Mouse (Mus musculus): ENCODE results near the gene Cep63. TPM values are rescaled to one million over a fixed set of nuclear protein-coding genes. Genes with fewer than 3 reads are reported as not detected.

Cep63 gene
- polyA plus RNA-seq, 1 experiment = 24.3 TPM

GRCm38 (mm10) chr9:102647010-102647409, 20.7 kb upstream of the Cep63 start:
- Histone ChIP-seq H3K4me1 (ENCODE audit: control insufficient read depth, insufficient read depth, low read length) (no peaks in the 10 kb centered on the region), H3K27ac (ENCODE audit: insufficient read depth, low read depth, low read length) (no peak overlapping the region), H3K4me3 (ENCODE audit: insufficient read depth, low read length) (no peak overlapping the region)
- TF ChIP-seq POLR2A (IDR thresholded peaks at IDR 0.05; ENCODE audit: borderline replicate concordance, low read depth, low read length) = no peak
- no peak for TF ChIP-seq CTCF (IDR thresholded peaks at IDR 0.05; ENCODE audit: low read depth, low read length)

- no peak overlapping the region for H3K27ac ChIP-seq (ENCODE audit: insufficient read depth, low read depth, low read length)
- H3K4me3 ChIP-seq (ENCODE audit: insufficient read depth, low read length) = no peak overlapping the region
- TF ChIP-seq POLR2A (IDR thresholded peaks at IDR 0.05; ENCODE audit: borderline replicate concordance, low read depth, low read length) = no peak
- no peak for TF ChIP-seq CTCF (IDR thresholded peaks at IDR 0.05; ENCODE audit: low read depth, low read length)
- H3K4me1 ChIP-seq (ENCODE audit: control insufficient read depth, insufficient read depth, low read length) = no peaks in the 10 kb centered on the region
Observed at GRCm38 (mm10) chr9:102645119-102645695, 18.9 kb upstream of the Cep63 start.

GRCm38 (mm10) chr9:102643486-102644101, 17.3 kb upstream of the Cep63 start:
- Histone ChIP-seq H3K27ac (ENCODE audit: insufficient read depth, low read depth, low read length) (no peak overlapping the region), H3K4me3 (ENCODE audit: insufficient read depth, low read length) (no peak overlapping the region), H3K4me1 (ENCODE audit: control insufficient read depth, insufficient read depth, low read length) (no peaks in the 10 kb centered on the region)
- no peak for TF ChIP-seq CTCF (IDR thresholded peaks at IDR 0.05; ENCODE audit: low read depth, low read length)
- no peak for TF ChIP-seq POLR2A (IDR thresholded peaks at IDR 0.05; ENCODE audit: borderline replicate concordance, low read depth, low read length)

- H3K4me3 ChIP-seq (ENCODE audit: insufficient read depth, low read length) = no peak overlapping the region
- no peak overlapping the region for H3K27ac ChIP-seq (ENCODE audit: insufficient read depth, low read depth, low read length)
- TF ChIP-seq CTCF (IDR thresholded peaks at IDR 0.05; ENCODE audit: low read depth, low read length) (no peak), POLR2A (IDR thresholded peaks at IDR 0.05; ENCODE audit: borderline replicate concordance, low read depth, low read length) (no peak)
- H3K4me1 ChIP-seq (ENCODE audit: control insufficient read depth, insufficient read depth, low read length) = no peaks in the 10 kb centered on the region
Observed at GRCm38 (mm10) chr9:102643071-102643485, 16.7 kb upstream of the Cep63 start.

- Histone ChIP-seq H3K4me1 (ENCODE audit: control insufficient read depth, insufficient read depth, low read length) (no peaks in the 10 kb centered on the region), H3K4me3 (ENCODE audit: insufficient read depth, low read length) (no peak overlapping the region), H3K27ac (ENCODE audit: insufficient read depth, low read depth, low read length) (no peak overlapping the region)
- TF ChIP-seq CTCF (IDR thresholded peaks at IDR 0.05; ENCODE audit: low read depth, low read length) (no peak), POLR2A (IDR thresholded peaks at IDR 0.05; ENCODE audit: borderline replicate concordance, low read depth, low read length) (no peak)
Observed at GRCm38 (mm10) chr9:102641531-102641930, 15.2 kb upstream of the Cep63 start.

- Histone ChIP-seq H3K27ac (ENCODE audit: insufficient read depth, low read depth, low read length) (no peak overlapping the region), H3K4me1 (ENCODE audit: control insufficient read depth, insufficient read depth, low read length) (no peaks in the 10 kb centered on the region), H3K4me3 (ENCODE audit: insufficient read depth, low read length) (no peak overlapping the region)
- TF ChIP-seq CTCF (IDR thresholded peaks at IDR 0.05; ENCODE audit: low read depth, low read length) (no peak), POLR2A (IDR thresholded peaks at IDR 0.05; ENCODE audit: borderline replicate concordance, low read depth, low read length) (no peak)
Observed at GRCm38 (mm10) chr9:102639510-102639909, 13.2 kb upstream of the Cep63 start.

GRCm38 (mm10) chr9:102638963-102639362, 12.6 kb upstream of the Cep63 start:
- no peak overlapping the region for H3K27ac ChIP-seq (ENCODE audit: insufficient read depth, low read depth, low read length)
- H3K4me3 ChIP-seq (ENCODE audit: insufficient read depth, low read length) = no peak overlapping the region
- TF ChIP-seq CTCF (IDR thresholded peaks at IDR 0.05; ENCODE audit: low read depth, low read length) (no peak), POLR2A (IDR thresholded peaks at IDR 0.05; ENCODE audit: borderline replicate concordance, low read depth, low read length) (no peak)

GRCm38 (mm10) chr9:102637115-102637514, 10.8 kb upstream of the Cep63 start:
- Histone ChIP-seq H3K4me3 (ENCODE audit: insufficient read depth, low read length) (no peak overlapping the region), H3K4me1 (ENCODE audit: control insufficient read depth, insufficient read depth, low read length) (no peaks in the 10 kb centered on the region), H3K27ac (ENCODE audit: insufficient read depth, low read depth, low read length) (no peak overlapping the region)
- TF ChIP-seq POLR2A (IDR thresholded peaks at IDR 0.05; ENCODE audit: borderline replicate concordance, low read depth, low read length) (no peak), CTCF (IDR thresholded peaks at IDR 0.05; ENCODE audit: low read depth, low read length) (no peak)

More at GRCm38 (mm10) chr9:102638963-102639362, 12.6 kb upstream of the Cep63 start:
- no peaks in the 10 kb centered on the region for H3K4me1 ChIP-seq (ENCODE audit: control insufficient read depth, insufficient read depth, low read length)

GRCm38 (mm10) chr9:102636553-102636952, 10.2 kb upstream of the Cep63 start:
- no peak overlapping the region for H3K4me3 ChIP-seq (ENCODE audit: insufficient read depth, low read length)
- H3K27ac ChIP-seq (ENCODE audit: insufficient read depth, low read depth, low read length) = no peak overlapping the region
- TF ChIP-seq POLR2A (IDR thresholded peaks at IDR 0.05; ENCODE audit: borderline replicate concordance, low read depth, low read length) (no peak), CTCF (IDR thresholded peaks at IDR 0.05; ENCODE audit: low read depth, low read length) (peak; percentile 49; the same call in 1 of the 2 replicates)
- H3K4me1 ChIP-seq (ENCODE audit: control insufficient read depth, insufficient read depth, low read length) = no peaks in the 10 kb centered on the region

- H3K4me1 ChIP-seq (ENCODE audit: control insufficient read depth, insufficient read depth, low read length) = no peaks in the 10 kb centered on the region
- TF ChIP-seq CTCF (IDR thresholded peaks at IDR 0.05; ENCODE audit: low read depth, low read length) (no peak), POLR2A (IDR thresholded peaks at IDR 0.05; ENCODE audit: borderline replicate concordance, low read depth, low read length) (no peak)
- H3K27ac ChIP-seq (ENCODE audit: insufficient read depth, low read depth, low read length) = no peak overlapping the region
- H3K4me3 ChIP-seq (ENCODE audit: insufficient read depth, low read length) = no peak overlapping the region
Observed at GRCm38 (mm10) chr9:102634453-102634852, 8.1 kb upstream of the Cep63 start.

Measured in bone marrow macrophage, adult 2 months (primary cell).